ENCODE assay signal across 19 mouse cellular contexts in genomic region chr4:41045288-41045687, GRCm38 (mm10). TPM values are rescaled to one million over a fixed set of nuclear protein-coding genes. Genes with fewer than 3 reads are reported as not detected.
DNase-seq lines count a peak whose midpoint lies in the region; ATAC-seq and TF ChIP-seq lines count a peak whose summit lies in the region.
"Had no signal": no experiment of that assay in that cellular context is flagged by ENCODE, and none has a peak within 500 bp of the region (broad histone marks: within the 10 kb centered on the region; RNA-seq: fewer than 3 reads in every experiment).

No protein-coding gene starts in this region.

- WGBS in intestine, embryonic 14.5 days, result 78% methylated on average over 3 of the region's 3 CpGs
- WGBS in kidney, postnatal 0 days, result 69% methylated on average over 3 of the region's 3 CpGs
- 50% methylated on average over 3 of the region's 3 CpGs for WGBS in liver, embryonic 14.5 days (ENCODE audit: insufficient replicate concordance)
- 93% methylated on average over 3 of the region's 3 CpGs for WGBS in forebrain, embryonic 13.5 days

- peak overlapping the region; percentile 98 for H3K27ac ChIP-seq in brown adipose tissue, adult 24 weeks (replicated peaks; ENCODE audit: low read depth, low read length)
- no peak overlapping the region for H3K27ac ChIP-seq in intestine, embryonic 14.5 days (ENCODE audit: low read depth)
- H3K27ac ChIP-seq in kidney, postnatal 0 days, result no peak overlapping the region
- H3K27ac ChIP-seq in liver, embryonic 14.5 days, result no peak overlapping the region
- H3K27ac ChIP-seq in forebrain, embryonic 13.5 days, result no peak overlapping the region
- H3K27ac ChIP-seq: hindbrain, embryonic 15.5 days; layer of hippocampus, adult 2 months; limb, embryonic 15.5 days had no signal

- no peak for TF ChIP-seq CTCF in kidney, postnatal 0 days (IDR thresholded peaks at IDR 0.05; ENCODE audit: low read depth)
- TF ChIP-seq CTCF in liver, embryonic 14.5 days (IDR thresholded peaks at IDR 0.05; ENCODE audit: low read depth), result no peak

- H3K36me3 ChIP-seq in intestine, embryonic 14.5 days (ENCODE audit: control insufficient read depth, insufficient read depth, low read length), result no peaks in the 10 kb centered on the region
- H3K36me3 ChIP-seq in kidney, postnatal 0 days (ENCODE audit: insufficient read depth, low read length), result no peaks in the 10 kb centered on the region
- H3K36me3 ChIP-seq in liver, embryonic 14.5 days (replicated peaks; ENCODE audit: control insufficient read depth, insufficient read depth, low read depth), result no peaks in the 10 kb centered on the region
- no peaks in the 10 kb centered on the region for H3K36me3 ChIP-seq in forebrain, embryonic 13.5 days (ENCODE audit: poor library complexity, severe bottlenecking)
- H3K36me3 ChIP-seq: heart, embryonic 12.5 days; hindbrain, embryonic 15.5 days; limb, embryonic 15.5 days had no signal

- no peak for DNase-seq in intestine, embryonic 14.5 days (ENCODE audit: low spot score)
- DNase-seq in kidney, postnatal 0 days (ENCODE audit: low spot score), result no peak
- DNase-seq in liver, embryonic 14.5 days (ENCODE audit: low read depth in 3 of 3, low spot score in 3 of 3), result no peak
- no peak for DNase-seq in cerebellum, adult 18-20 months
- no peak for DNase-seq in layer of hippocampus, adult 11-12 months (ENCODE audit: low spot score)
- DNase-seq: adrenal gland, postnatal 36 days; cerebellum, adult 9-11 months; heart, postnatal 36 days; lung, postnatal 14 days; right cerebral cortex, adult 18-20 months; spleen, adult 18-20 months had no signal

- peaks cover 26% of the 10 kb centered on the region for H3K4me1 ChIP-seq in brown adipose tissue, adult 24 weeks (ENCODE audit: control insufficient read depth, insufficient read depth, insufficient read length, low read length)
- H3K4me1 ChIP-seq in intestine, embryonic 14.5 days (replicated peaks; ENCODE audit: control insufficient read depth, insufficient read depth, low read length), result no peaks in the 10 kb centered on the region
- no peaks in the 10 kb centered on the region for H3K4me1 ChIP-seq in kidney, postnatal 0 days (replicated peaks; ENCODE audit: insufficient read depth, low read length)
- no peaks in the 10 kb centered on the region for H3K4me1 ChIP-seq in liver, embryonic 14.5 days (replicated peaks; ENCODE audit: control insufficient read depth in 2 of 2, insufficient read depth in 2 of 2, low read length in 1 of 2)
- no peaks in the 10 kb centered on the region for H3K4me1 ChIP-seq in forebrain, embryonic 13.5 days
- H3K4me1 ChIP-seq: hindbrain, embryonic 15.5 days; limb, embryonic 15.5 days had no signal

- no peaks in the 10 kb centered on the region for H3K27me3 ChIP-seq in intestine, embryonic 14.5 days (replicated peaks; ENCODE audit: control insufficient read depth, insufficient read depth, low read length)
- no peaks in the 10 kb centered on the region for H3K27me3 ChIP-seq in kidney, postnatal 0 days (ENCODE audit: insufficient read depth, low read length)
- H3K27me3 ChIP-seq in liver, embryonic 14.5 days (ENCODE audit: control insufficient read depth, insufficient read depth, low read length), result no peaks in the 10 kb centered on the region
- no peaks in the 10 kb centered on the region for H3K27me3 ChIP-seq in forebrain, embryonic 13.5 days
- H3K27me3 ChIP-seq: heart, embryonic 12.5 days; hindbrain, embryonic 15.5 days; limb, embryonic 15.5 days had no signal

- no peak overlapping the region for H3K4me2 ChIP-seq in intestine, embryonic 14.5 days (ENCODE audit: low read length)
- H3K4me2 ChIP-seq in kidney, postnatal 0 days (ENCODE audit: low read length), result peak overlapping the region; percentile 13; the same call in 1 of the 2 replicates
- H3K4me2 ChIP-seq in liver, embryonic 14.5 days (ENCODE audit: low read depth), result peak overlapping the region; percentile 39
- H3K4me2 ChIP-seq in forebrain, embryonic 13.5 days, result no peak overlapping the region
- H3K4me2 ChIP-seq: heart, embryonic 12.5 days; hindbrain, embryonic 15.5 days; limb, embryonic 15.5 days had no signal

- no peak overlapping the region for H3K9ac ChIP-seq in intestine, embryonic 14.5 days (ENCODE audit: low read length)
- no peak overlapping the region for H3K9ac ChIP-seq in kidney, postnatal 0 days (ENCODE audit: low read depth, low read length)
- no peak overlapping the region for H3K9ac ChIP-seq in liver, embryonic 14.5 days (replicated peaks)
- H3K9ac ChIP-seq in forebrain, embryonic 13.5 days, result no peak overlapping the region
- H3K9ac ChIP-seq: heart, embryonic 12.5 days; hindbrain, embryonic 15.5 days; limb, embryonic 15.5 days had no signal

- no peak for TF ChIP-seq EP300 in liver, embryonic 14.5 days (IDR thresholded peaks at IDR 0.05; ENCODE audit: low read depth)

- H3K9me3 ChIP-seq in intestine, embryonic 14.5 days (ENCODE audit: control insufficient read depth, low read length), result no peaks in the 10 kb centered on the region
- no peaks in the 10 kb centered on the region for H3K9me3 ChIP-seq in kidney, postnatal 0 days (replicated peaks; ENCODE audit: low read length)
- H3K9me3 ChIP-seq in liver, embryonic 14.5 days (ENCODE audit: control insufficient read depth, low read length), result no peaks in the 10 kb centered on the region
- H3K9me3 ChIP-seq in forebrain, embryonic 13.5 days (replicated peaks), result no peaks in the 10 kb centered on the region
- H3K9me3 ChIP-seq: heart, embryonic 12.5 days; hindbrain, embryonic 15.5 days; limb, embryonic 15.5 days had no signal

- peak overlapping the region; percentile 85 for H3K4me3 ChIP-seq in brown adipose tissue, adult 24 weeks (ENCODE audit: insufficient read depth, low read depth, low read length)
- H3K4me3 ChIP-seq in intestine, embryonic 14.5 days (ENCODE audit: low read depth, low read length), result no peak overlapping the region
- no peak overlapping the region for H3K4me3 ChIP-seq in kidney, postnatal 0 days (replicated peaks; ENCODE audit: low read depth, low read length)
- peak overlapping the region in 1 of 2 experiments; percentile 21; a peak in 3 of 4 replicates for H3K4me3 ChIP-seq in liver, embryonic 14.5 days (ENCODE audit: insufficient read depth in 1 of 2, low read depth in 2 of 2, low read length in 2 of 2)
- H3K4me3 ChIP-seq in forebrain, embryonic 13.5 days, result no peak overlapping the region
- H3K4me3 ChIP-seq: heart, embryonic 12.5 days; hindbrain, embryonic 15.5 days; layer of hippocampus, adult 2 months; limb, embryonic 15.5 days had no signal

- peak; percentile 45; the same call in 1 of the 2 replicates for ATAC-seq in intestine, embryonic 14.5 days (replicated peaks; ENCODE audit: low FRiP score, low TSS enrichment, low read depth)
- ATAC-seq in kidney, postnatal 0 days (replicated peaks; ENCODE audit: low FRiP score, low read depth), result peak; percentile 53; the same call in 1 of the 2 replicates
- peak; percentile 42; the same call in 1 of the 2 replicates for ATAC-seq in liver, embryonic 14.5 days (ENCODE audit: insufficient read depth)
- no peak for ATAC-seq in forebrain, embryonic 13.5 days
- ATAC-seq: forebrain, embryonic 14.5 days; midbrain, embryonic 16.5 days had no signal

RNA-seq across cellular contexts. Expression of gene Aqp7, which starts 2.7 kb away (rescaled TPM):
- 124 and 138 TPM in 2 replicates for polyA plus RNA-seq in brown adipose tissue, adult 24 weeks (2012; ENCODE audit: insufficient read depth, insufficient read length, missing spikeins)
- 0.16 TPM in 2 replicates for polyA plus RNA-seq in intestine, embryonic 14.5 days (2014; fragmentation: Nextera tagmentation; extraction: Ambion mirVana)
- polyA plus RNA-seq in kidney, postnatal 0 days (2015; fragmentation: Nextera tagmentation; extraction: Ambion mirVana), result 3.0 and 4.4 TPM in 2 replicates
- 1.1 and 1.4 TPM in 2 replicates for polyA plus RNA-seq in liver, embryonic 14.5 days (2012; rRNA removed)
- 0.50 and 0.59 TPM in 2 replicates for polyA plus RNA-seq in liver, embryonic 14.5 days (2014; fragmentation: Nextera tagmentation; extraction: Ambion mirVana)
- not detected in 2 replicates for polyA plus RNA-seq in forebrain, embryonic 13.5 days (2015; fragmentation: Nextera tagmentation; extraction: Ambion mirVana)
- polyA plus RNA-seq: forebrain, embryonic 14.5 days; heart, embryonic 12.5 days; hindbrain, embryonic 15.5 days; midbrain, embryonic 16.5 days had no signal

RNA-seq across cellular contexts. Expression of gene Aqp3, which starts 52.7 kb away (rescaled TPM):
- not detected in 2 replicates for polyA plus RNA-seq in brown adipose tissue, adult 24 weeks (2012; ENCODE audit: insufficient read depth, insufficient read length, missing spikeins)
- 0.96 TPM in 1 of 2 replicates, not detected in the other for polyA plus RNA-seq in intestine, embryonic 14.5 days (2014; fragmentation: Nextera tagmentation; extraction: Ambion mirVana)
- 87.4 and 102 TPM in 2 replicates for polyA plus RNA-seq in kidney, postnatal 0 days (2015; fragmentation: Nextera tagmentation; extraction: Ambion mirVana)
- 15.6 and 18.3 TPM in 2 replicates for polyA plus RNA-seq in liver, embryonic 14.5 days (2012; rRNA removed)
- 5.8 and 8.7 TPM in 2 replicates for polyA plus RNA-seq in liver, embryonic 14.5 days (2014; fragmentation: Nextera tagmentation; extraction: Ambion mirVana)
- 0.10 TPM in 1 of 2 replicates, not detected in the other for polyA plus RNA-seq in forebrain, embryonic 13.5 days (2015; fragmentation: Nextera tagmentation; extraction: Ambion mirVana)
- polyA plus RNA-seq: forebrain, embryonic 14.5 days had no signal

Comparison
In these comparisons a context has a peak if more than half of its experiments do, and no peak if none do; other contexts are left out.
1. H3K4me2 ChIP-seq: peak in kidney, postnatal 0 days (single experiment) and liver, embryonic 14.5 days (single experiment); none in intestine, embryonic 14.5 days (single experiment) and forebrain, embryonic 13.5 days (single experiment).
2. RNA of gene Aqp7, which starts 2.7 kb away (polyA plus RNA-seq): 124 to 138 TPM in brown adipose tissue, adult 24 weeks; 3.0 to 4.4 TPM in kidney, postnatal 0 days, 0.50 to 1.4 TPM in liver, embryonic 14.5 days, 0.16 TPM in intestine, embryonic 14.5 days and not detected in forebrain, embryonic 13.5 days; every median in the first group is over 10 times any median in the second.